Comparison of ENCODE assay signal across 8 mouse cellular contexts in the genomic region with DNA sequence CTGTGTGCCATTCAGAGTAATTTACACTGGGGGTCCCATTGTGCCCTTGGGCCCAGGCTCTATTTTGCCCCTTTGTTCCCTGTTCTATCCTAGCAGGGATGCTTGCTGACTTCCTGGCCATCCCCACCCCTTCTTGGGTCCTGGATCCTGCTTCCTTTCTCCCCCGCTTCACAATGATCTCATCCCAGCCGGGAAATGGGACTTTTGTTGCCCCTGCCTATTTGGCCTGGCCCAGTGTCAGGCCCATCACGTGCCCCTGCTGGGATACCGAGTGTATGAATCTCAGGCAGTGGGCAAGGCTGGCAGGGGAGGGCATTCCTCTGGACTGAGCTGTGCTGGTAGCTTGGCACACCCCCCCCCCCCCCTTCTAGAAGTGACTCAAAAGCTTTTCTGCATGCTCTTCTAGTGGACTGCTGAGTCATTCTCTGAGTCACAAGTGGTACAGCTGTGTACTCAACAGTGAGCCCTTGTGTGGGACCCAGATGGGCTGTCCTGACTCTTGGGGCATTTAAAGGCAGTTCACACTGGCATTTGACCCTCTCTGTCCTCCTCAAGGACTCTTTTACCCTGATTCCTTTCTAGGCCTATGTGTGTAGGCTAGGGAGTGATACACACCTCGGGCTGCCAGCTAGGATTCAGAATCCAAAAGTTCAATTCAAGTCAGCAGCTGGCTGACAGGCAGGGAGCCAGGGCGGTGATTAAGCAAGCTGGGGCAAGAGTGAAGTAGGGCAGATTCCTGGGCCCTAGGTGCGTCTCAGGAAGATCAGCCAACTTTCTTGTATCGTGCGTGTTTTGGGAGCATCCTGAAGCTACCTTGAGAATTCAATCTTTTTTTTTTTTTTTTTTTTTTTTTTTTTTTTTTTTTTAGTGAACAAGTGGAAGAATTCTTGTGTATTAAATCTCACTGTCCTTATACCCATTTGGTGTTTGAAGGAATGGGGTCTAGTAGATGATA.
A peak's percentile ranks its signal among the peaks of the same experiment; 100 is the strongest.
DNase-seq lines count a peak whose midpoint lies in the region; ATAC-seq lines count a peak whose summit lies in the region.

No protein-coding gene starts in this region.

- no peak overlapping the region for H3K9ac ChIP-seq in neural tube, embryonic 12.5 days
- H3K9ac ChIP-seq in hindbrain, embryonic 16.5 days (ENCODE audit: low read depth, low read length): no peak overlapping the region

- no peak overlapping the region for H3K27ac ChIP-seq in neural tube, embryonic 12.5 days
- no peak overlapping the region for H3K27ac ChIP-seq in hindbrain, embryonic 16.5 days (ENCODE audit: low read depth, low read length)

- H3K36me3 ChIP-seq in neural tube, embryonic 12.5 days: no peaks in the 10 kb centered on the region
- no peaks in the 10 kb centered on the region for H3K36me3 ChIP-seq in hindbrain, embryonic 16.5 days (ENCODE audit: control insufficient read depth, insufficient read depth, low read length)

- 48% methylated on average over 9 of the region's 9 CpGs for WGBS in neural tube, embryonic 12.5 days
- WGBS in hindbrain, embryonic 16.5 days: 53% methylated on average over 9 of the region's 9 CpGs

- ATAC-seq in neural tube, embryonic 12.5 days (ENCODE audit: low FRiP score, low read depth): peak; percentile 48
- ATAC-seq in hindbrain, embryonic 16.5 days: peak; percentile 92
- peak; percentile 38; the same call in 1 of the 2 replicates for ATAC-seq in megakaryocyte, adult 5-6 weeks (ENCODE audit: poor library complexity, severe bottlenecking)

- no peaks in the 10 kb centered on the region for H3K27me3 ChIP-seq in neural tube, embryonic 12.5 days (replicated peaks)
- no peaks in the 10 kb centered on the region for H3K27me3 ChIP-seq in hindbrain, embryonic 16.5 days (replicated peaks; ENCODE audit: control insufficient read depth, insufficient read depth, low read length)

- no peaks in the 10 kb centered on the region for H3K9me3 ChIP-seq in neural tube, embryonic 12.5 days
- no peaks in the 10 kb centered on the region for H3K9me3 ChIP-seq in hindbrain, embryonic 16.5 days (ENCODE audit: control insufficient read depth, low read length)

- peaks cover 6% of the 10 kb centered on the region; the same call in 1 of the 2 replicates for H3K4me1 ChIP-seq in neural tube, embryonic 12.5 days
- H3K4me1 ChIP-seq in hindbrain, embryonic 16.5 days (ENCODE audit: control insufficient read depth, insufficient read depth, low read depth, low read length): no peaks in the 10 kb centered on the region

- H3K4me3 ChIP-seq in neural tube, embryonic 12.5 days: no peak overlapping the region
- H3K4me3 ChIP-seq in hindbrain, embryonic 16.5 days (ENCODE audit: low read length): no peak overlapping the region

- H3K4me2 ChIP-seq in neural tube, embryonic 12.5 days (replicated peaks): no peak overlapping the region
- no peak overlapping the region for H3K4me2 ChIP-seq in hindbrain, embryonic 16.5 days (ENCODE audit: low read length)

- no peak for DNase-seq in neural tube, embryonic 10.5 days (ENCODE audit: extremely low spot score, low spot score)
- peak; percentile 44 for DNase-seq in c-Kit-positive CD71-negative TER-119-negative erythroid progenitor cells, embryonic 14.5 days (ENCODE audit: low read depth)
- DNase-seq in frontal cortex, postnatal 25 days (ENCODE audit: low spot score in 2 of 2): peak; percentile 22 to 25
- peak; percentile 32 to 74 for DNase-seq in left cerebral cortex, adult 8-10 months (ENCODE audit: low spot score in 2 of 2)
- DNase-seq in spleen, adult 12 weeks (ENCODE audit: low spot score): no peak

Comparison
In these comparisons a context has a peak if more than half of its experiments do, and no peak if none do; other contexts are left out.
1. ATAC-seq: peak in every context shown above with its lines; median percentile 92 in hindbrain, embryonic 16.5 days; 48 in neural tube, embryonic 12.5 days; 38 in megakaryocyte, adult 5-6 weeks.
2. DNase-seq: peak in c-Kit-positive CD71-negative TER-119-negative erythroid progenitor cells, embryonic 14.5 days (single experiment), frontal cortex, postnatal 25 days (2 of 2) and left cerebral cortex, adult 8-10 months (2 of 2); none in neural tube, embryonic 10.5 days (single experiment) and spleen, adult 12 weeks (single experiment).